Mouse (Mus musculus): ENCODE measurements around the gene Gm5767.

DNA sequence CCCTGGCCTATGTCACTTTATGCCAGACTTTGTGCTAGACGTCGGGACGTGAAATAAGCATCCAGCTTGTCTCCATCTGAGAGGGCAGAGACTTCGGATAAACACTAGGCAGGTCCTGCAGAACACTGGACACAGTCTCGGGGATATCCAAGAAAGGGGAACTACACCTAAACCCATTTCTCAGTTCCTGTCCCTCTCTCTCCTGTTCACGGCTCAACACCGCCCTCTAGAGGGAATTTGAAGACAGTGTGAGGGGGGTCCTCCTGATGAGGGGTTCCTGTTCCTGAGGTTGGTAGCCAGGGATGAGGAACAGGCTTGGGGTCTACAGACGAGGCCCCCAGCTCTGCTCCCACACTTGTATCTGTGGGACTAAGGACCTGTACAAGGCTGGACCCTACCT, 6.4 kb upstream of the Gm5767 start:
- TF ChIP-seq POLR2A (IDR thresholded peaks at IDR 0.05; ENCODE audit: extremely low read depth, insufficient read depth, low read length) (no peak), CTCF (IDR thresholded peaks at IDR 0.05; ENCODE audit: low read depth, low read length) (peak; percentile 73)
